Mouse (Mus musculus) heart, postnatal 0 days (tissue): ENCODE measurements around the gene D630039A03Rik.

Experiments used
- CTCF ChIP-seq: IDR thresholded peaks from 2 replicates; pipeline ENCODE4 v1.5.1; 2016; ENCODE audit warnings: antibody characterized with exemption, control low read depth, low read depth
- EP300 ChIP-seq: IDR thresholded peaks from 2 replicates; pipeline ENCODE4 v1.6.1; 2016; ENCODE audit warnings: antibody characterized with exemption, low read depth

- TF ChIP-seq CTCF (no peak), EP300 (no peak)
These were observed 706 bp downstream of the D630039A03Rik start for GRCm38 (mm10) chr4:57915216-57915965.
